Mouse (Mus musculus) embryonic facial prominence, embryonic 15.5 days (tissue): Measurements from ENCODE around the gene Acy3. TPM values are rescaled to one million over a fixed set of nuclear protein-coding genes. Genes with fewer than 3 reads are reported as not detected.

ENCODE experiments used
- ATAC-seq: fragments of 200-750 bp; cut with Nextera tagmentation; 2 replicates; pipeline ENCODE4 v1.8.0; 2017; ENCODE audit warnings: low read depth, moderate TSS enrichment; ENCODE audit not compliant: insufficient number of reproducible peaks, low FRiP score, low TSS enrichment
- H3K27ac ChIP-seq: fragments of 300-500 bp; sonication (generic); replicated peaks from 2 replicates; pipeline ENCODE4 v1.5.1; 2015; ENCODE audit warnings: mild to moderate bottlenecking, inconsistent platforms
- H3K27me3 ChIP-seq: fragments of 300-500 bp; sonication (generic); 2 replicates; pipeline ENCODE4 v1.6.1; 2015; ENCODE audit warnings: inconsistent platforms
- H3K36me3 ChIP-seq: fragments of 300-500 bp; sonication (generic); 2 replicates; pipeline ENCODE4 v1.6.1; 2015; ENCODE audit warnings: mild to moderate bottlenecking, inconsistent platforms
- H3K4me1 ChIP-seq: fragments of 300-500 bp; sonication (generic); 2 replicates; pipeline ENCODE4 v1.6.1; 2015; ENCODE audit warnings: inconsistent platforms
- H3K4me2 ChIP-seq: fragments of 300-500 bp; sonication (generic); replicated peaks from 2 replicates; pipeline ENCODE4 v1.6.1; 2015; ENCODE audit warnings: mild to moderate bottlenecking, inconsistent platforms
- H3K4me3 ChIP-seq: fragments of 300-500 bp; sonication (generic); replicated peaks from 2 replicates; pipeline ENCODE4 v1.5.1; 2015; ENCODE audit warnings: mild to moderate bottlenecking, inconsistent platforms
- H3K9ac ChIP-seq: fragments of 300-500 bp; sonication (generic); 2 replicates; pipeline ENCODE4 v1.6.1; 2015; ENCODE audit warnings: inconsistent platforms
- H3K9me3 ChIP-seq: fragments of 300-500 bp; sonication (generic); replicated peaks from 2 replicates; pipeline ENCODE4 v1.6.1; 2016; ENCODE audit warnings: inconsistent platforms
- WGBS: fragments of 180-500 bp; shearing (Covaris S2); methylation state at CpG from one replicate; pipeline ENCODE4 v1.1.7; 2015; 5-methylcytosine and 5-hydroxymethylcytosine counted together
- polyA plus RNA-seq: library from polyadenylated mRNA; unstranded; fragments of >200 nt; fragmentation: Nextera tagmentation; extraction: Ambion mirVana; gene quantifications from 2 replicates; pipeline ENCODE4 v1.2.1, GENCODE M21; 2015

Gene Acy3
- polyA plus RNA-seq, 1 experiment from 2014 or later, result 6.0 TPM

DNA sequence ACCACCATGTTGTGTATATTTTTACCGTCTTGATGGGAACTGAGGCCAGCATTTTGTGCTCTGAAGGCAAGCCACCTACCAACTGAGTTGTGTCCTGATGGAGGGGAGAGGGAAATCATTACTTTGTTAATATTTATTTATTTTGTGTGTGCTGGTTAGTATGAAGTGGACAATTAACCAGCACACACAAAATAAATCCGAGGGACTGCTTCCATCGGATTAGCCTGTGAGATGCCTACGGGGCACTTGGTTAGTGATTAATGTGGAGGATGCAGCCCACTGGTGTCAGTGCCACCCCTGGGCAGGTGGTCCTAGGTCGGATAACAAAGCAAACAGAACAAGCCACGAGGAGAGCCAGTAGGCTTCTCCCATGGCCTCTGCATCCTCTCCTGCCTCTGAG, 8.6 kb downstream of the Acy3 start:
- Histone ChIP-seq H3K27me3 (no peaks in the 10 kb centered on the region), H3K4me1 (peaks cover 11% of the 10 kb centered on the region), H3K4me3 (no peak overlapping the region), H3K9me3 (no peaks in the 10 kb centered on the region), H3K36me3 (no peaks in the 10 kb centered on the region), H3K9ac (no peak overlapping the region), H3K27ac (no peak overlapping the region), H3K4me2 (no peak overlapping the region)
- no peak for ATAC-seq
- WGBS, result 66% methylated on average over 6 of the region's 6 CpGs

DNA sequence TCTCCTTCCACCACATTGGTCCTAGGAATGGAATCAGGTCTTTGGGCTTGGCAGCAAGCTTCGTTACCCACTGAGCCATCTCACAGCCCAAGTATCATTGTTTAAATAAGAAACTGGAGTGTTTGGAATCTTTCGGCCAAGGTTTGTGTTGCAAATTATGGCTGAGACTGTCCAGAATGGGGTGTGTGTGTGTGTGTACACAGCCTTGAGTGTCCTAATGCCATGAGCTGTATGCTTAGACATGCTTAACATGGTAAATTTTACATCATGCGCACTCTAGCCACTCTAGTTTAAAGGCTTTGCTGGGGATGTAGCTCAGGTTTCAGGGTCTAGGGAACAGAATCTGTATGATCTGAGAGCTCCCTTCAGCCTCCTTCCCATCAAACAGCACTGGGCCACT, 9.1 kb downstream of the Acy3 start:
- Histone ChIP-seq H3K4me2 (no peak overlapping the region), H3K27me3 (no peaks in the 10 kb centered on the region), H3K9me3 (no peaks in the 10 kb centered on the region), H3K27ac (no peak overlapping the region), H3K9ac (no peak overlapping the region), H3K4me1 (peaks cover 12% of the 10 kb centered on the region), H3K4me3 (no peak overlapping the region), H3K36me3 (no peaks in the 10 kb centered on the region)
- 71% methylated on average over 3 of the region's 3 CpGs for WGBS
- no peak for ATAC-seq

DNA sequence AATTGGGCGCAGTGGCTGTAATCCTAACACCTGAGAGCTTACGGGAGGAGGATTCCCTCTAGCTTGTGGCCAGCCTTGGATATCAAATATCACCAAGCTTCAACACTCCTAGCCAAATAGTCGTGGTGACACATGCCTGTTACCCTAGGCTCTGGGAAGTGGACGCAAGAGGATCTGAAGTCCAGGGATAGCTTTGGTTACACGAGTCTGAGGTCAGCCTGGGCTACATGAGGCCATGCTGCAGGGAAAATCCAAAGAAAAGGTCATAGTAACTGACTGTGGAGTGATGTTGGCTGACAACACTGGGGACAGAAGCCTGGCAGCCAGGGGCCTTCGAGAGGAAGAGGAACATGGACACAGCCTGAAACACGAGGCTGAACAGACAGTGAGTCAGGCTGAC, 9.7 kb downstream of the Acy3 start:
- Histone ChIP-seq H3K4me2 (no peak overlapping the region), H3K4me3 (no peak overlapping the region), H3K9ac (no peak overlapping the region), H3K27ac (no peak overlapping the region), H3K36me3 (no peaks in the 10 kb centered on the region), H3K4me1 (peaks cover 15% of the 10 kb centered on the region), H3K9me3 (no peaks in the 10 kb centered on the region), H3K27me3 (no peaks in the 10 kb centered on the region)
- no peak for ATAC-seq
- WGBS, result 52% methylated on average over 7 of the region's 7 CpGs

DNA sequence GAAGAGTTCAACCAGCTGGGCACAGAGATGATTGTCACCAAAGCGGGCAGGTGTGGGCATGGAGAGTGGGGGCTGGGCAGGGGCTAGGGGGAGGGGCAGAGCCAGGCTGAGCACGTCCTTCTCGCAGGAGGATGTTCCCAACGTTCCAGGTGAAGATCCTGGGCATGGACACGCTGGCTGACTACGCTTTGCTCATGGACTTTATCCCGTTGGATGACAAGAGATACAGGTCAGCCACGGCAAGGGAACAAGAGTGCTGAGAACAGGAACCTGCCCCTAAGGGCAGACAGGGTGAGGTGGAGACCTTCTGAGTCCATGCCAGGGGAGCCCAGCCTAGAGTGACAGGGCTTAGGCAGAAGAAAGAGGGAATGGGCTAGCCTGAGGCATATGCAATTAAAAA, 10.4 kb downstream of the Acy3 start:
- ATAC-seq, result no peak
- H3K4me2 ChIP-seq, result no peak overlapping the region
- H3K9me3 ChIP-seq, result no peaks in the 10 kb centered on the region
- no peak overlapping the region for H3K27ac ChIP-seq
- peaks cover 22% of the 10 kb centered on the region for H3K4me1 ChIP-seq
- H3K9ac ChIP-seq, result no peak overlapping the region
- WGBS, result 75% methylated on average over 8 of the region's 8 CpGs
- no peaks in the 10 kb centered on the region for H3K27me3 ChIP-seq
- H3K4me3 ChIP-seq, result no peak overlapping the region
- no peaks in the 10 kb centered on the region for H3K36me3 ChIP-seq

DNA sequence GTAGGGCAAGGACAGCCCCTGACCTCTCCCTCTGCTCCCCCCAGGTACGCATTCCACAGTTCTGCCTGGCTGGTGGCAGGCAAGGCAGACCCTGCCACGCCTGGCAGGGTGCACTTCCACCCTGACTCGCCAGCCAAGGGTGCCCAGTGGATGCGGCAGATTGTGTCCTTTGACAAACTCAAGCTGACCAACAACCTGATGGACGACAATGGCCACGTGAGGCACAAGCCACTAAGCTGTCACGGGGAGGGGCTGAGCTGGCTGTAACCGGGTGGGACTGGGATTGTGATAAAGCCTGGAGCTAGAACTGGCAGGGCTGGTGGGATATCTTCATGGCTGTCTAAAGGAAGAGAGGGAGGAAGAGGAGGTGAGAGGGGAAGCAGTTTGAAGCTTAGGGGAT, 10.9 kb downstream of the Acy3 start:
- Histone ChIP-seq H3K9ac (no peak overlapping the region), H3K9me3 (no peaks in the 10 kb centered on the region), H3K27ac (no peak overlapping the region), H3K4me2 (no peak overlapping the region), H3K4me3 (no peak overlapping the region), H3K4me1 (peaks cover 23% of the 10 kb centered on the region), H3K27me3 (no peaks in the 10 kb centered on the region), H3K36me3 (no peaks in the 10 kb centered on the region)
- 65% methylated on average over 8 of the region's 8 CpGs for WGBS
- ATAC-seq, result no peak

DNA sequence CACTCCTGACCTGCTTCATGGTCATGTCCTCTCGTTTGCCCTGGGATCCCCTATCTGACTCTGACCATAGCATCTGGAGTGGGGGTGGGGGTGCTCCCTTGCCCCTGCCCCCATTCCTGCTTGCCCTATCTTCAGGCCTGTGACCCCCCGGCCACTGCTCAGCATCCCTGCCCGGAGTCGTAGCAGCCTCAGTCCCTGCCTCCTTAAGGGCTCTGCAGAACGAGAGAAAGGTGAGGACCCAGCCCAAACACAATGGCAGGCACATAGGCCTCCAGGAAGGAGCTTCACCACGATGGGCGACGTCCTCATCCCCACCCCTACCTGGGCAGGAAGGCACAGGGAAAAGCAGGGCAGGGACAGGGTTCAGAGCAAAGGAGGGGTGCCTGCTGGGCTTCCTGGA, 12.0 kb downstream of the Acy3 start:
- no peak overlapping the region for H3K4me2 ChIP-seq
- no peak overlapping the region for H3K4me3 ChIP-seq
- no peak for ATAC-seq
- H3K9me3 ChIP-seq, result no peaks in the 10 kb centered on the region
- H3K9ac ChIP-seq, result no peak overlapping the region
- H3K27ac ChIP-seq, result no peak overlapping the region
- no peaks in the 10 kb centered on the region for H3K36me3 ChIP-seq
- no peaks in the 10 kb centered on the region for H3K27me3 ChIP-seq
- H3K4me1 ChIP-seq, result peaks cover 23% of the 10 kb centered on the region
- 75% methylated on average over 8 of the region's 8 CpGs for WGBS

DNA sequence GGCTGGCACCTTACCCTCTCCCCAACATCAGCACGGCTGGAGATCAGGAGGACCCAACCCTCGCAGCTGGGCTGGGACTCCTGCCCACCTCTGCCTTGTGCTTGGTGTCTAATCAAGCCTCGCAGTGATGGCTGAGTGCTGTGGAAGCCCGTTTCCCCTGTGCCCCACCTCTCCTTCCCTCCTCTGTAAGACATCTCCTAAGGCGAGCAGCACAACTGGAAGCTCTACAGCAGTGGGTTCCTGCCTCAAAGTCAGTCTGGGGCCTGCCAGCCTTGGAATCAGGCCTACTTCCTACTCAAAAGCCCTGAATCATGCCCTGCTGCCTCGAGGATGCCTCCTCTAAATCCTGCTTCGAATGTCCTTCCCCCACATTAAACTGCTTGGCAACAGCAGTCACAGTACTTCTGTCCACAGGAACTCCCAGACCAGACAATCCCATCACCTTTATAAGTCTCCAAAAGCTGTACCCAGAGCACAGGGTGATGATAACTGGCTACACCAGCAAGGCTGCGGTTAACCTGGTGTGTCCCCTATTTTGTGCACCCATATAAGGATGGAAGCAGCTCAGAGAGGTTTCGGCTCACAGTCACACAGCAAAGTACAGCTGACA, 12.9 kb downstream of the Acy3 start:
- ATAC-seq, result no peak
- peak overlapping the region; percentile 81 for H3K4me2 ChIP-seq
- H3K27ac ChIP-seq, result no peak overlapping the region
- peaks cover 23% of the 10 kb centered on the region for H3K4me1 ChIP-seq
- no peaks in the 10 kb centered on the region for H3K27me3 ChIP-seq
- H3K36me3 ChIP-seq, result no peaks in the 10 kb centered on the region
- no peak overlapping the region for H3K9ac ChIP-seq
- WGBS, result 81% methylated on average over 9 of the region's 9 CpGs
- no peaks in the 10 kb centered on the region for H3K9me3 ChIP-seq
- peak overlapping the region; percentile 66 for H3K4me3 ChIP-seq

DNA sequence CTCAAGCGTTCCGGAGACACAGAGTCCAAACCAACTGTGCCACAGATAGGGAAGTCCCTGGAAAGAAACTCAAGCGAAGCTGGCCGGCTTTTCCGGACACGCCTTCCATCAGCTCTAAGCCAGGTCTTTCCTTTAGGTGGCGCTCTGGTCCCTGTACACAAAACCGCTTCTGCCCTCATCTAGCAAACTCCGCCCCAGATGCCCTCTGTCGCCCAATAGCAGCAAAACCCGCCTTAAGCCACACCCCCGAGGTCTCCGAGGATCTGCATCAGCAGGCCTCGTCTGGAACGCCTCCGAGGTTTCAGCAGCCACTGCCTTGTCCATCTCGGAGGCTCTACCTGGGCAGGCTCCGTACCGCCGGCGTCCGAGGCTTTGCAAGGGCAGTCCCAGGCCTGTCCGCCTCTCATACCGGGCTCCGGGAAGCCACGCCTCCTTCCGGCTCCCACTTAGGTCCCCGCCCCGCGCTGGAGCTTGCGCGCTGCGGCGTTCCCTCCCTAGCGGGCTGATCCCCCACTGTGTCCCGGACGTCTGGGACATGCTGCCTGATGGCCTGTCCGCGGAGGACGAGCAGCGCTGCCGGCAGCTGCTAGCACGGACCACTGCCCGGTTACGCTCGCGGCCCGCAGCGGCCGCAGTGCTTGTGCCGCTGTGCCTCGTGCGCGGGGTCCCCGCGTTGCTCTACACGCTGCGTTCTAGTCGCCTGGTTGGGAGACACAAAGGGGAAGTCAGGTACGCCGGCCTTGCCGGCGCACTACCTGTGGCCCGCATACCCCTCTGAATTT, 13.9 kb downstream of the Acy3 start, which contains the start of the genes Nudt8 and Gm49405:
Nudt8 (plus strand) TSS at position 462 of the 782 bp plus-strand sequence.
Gm49405 (plus strand) TSS at position 508 of the 782 bp plus-strand sequence.
- H3K4me3 ChIP-seq, result peak within 1 kb of the TSS; percentile 66
- peak within 1 kb of the TSS; percentile 96 for H3K27ac ChIP-seq
- H3K27me3 ChIP-seq, result no peaks in the 10 kb centered on the region
- WGBS, result under 1% methylated on average over 64 of the region's 64 CpGs
- peak within 1 kb of the TSS; percentile 74 for H3K9ac ChIP-seq
- peak; percentile 90 for ATAC-seq
- 0 out of 2 replicates have a peak, but pooled peaks cover 5% of the 10 kb centered on the region for H3K36me3 ChIP-seq
- H3K4me2 ChIP-seq, result peak within 1 kb of the TSS; percentile 81
- H3K9me3 ChIP-seq, result no peaks in the 10 kb centered on the region
- peaks cover 23% of the 10 kb centered on the region for H3K4me1 ChIP-seq

DNA sequence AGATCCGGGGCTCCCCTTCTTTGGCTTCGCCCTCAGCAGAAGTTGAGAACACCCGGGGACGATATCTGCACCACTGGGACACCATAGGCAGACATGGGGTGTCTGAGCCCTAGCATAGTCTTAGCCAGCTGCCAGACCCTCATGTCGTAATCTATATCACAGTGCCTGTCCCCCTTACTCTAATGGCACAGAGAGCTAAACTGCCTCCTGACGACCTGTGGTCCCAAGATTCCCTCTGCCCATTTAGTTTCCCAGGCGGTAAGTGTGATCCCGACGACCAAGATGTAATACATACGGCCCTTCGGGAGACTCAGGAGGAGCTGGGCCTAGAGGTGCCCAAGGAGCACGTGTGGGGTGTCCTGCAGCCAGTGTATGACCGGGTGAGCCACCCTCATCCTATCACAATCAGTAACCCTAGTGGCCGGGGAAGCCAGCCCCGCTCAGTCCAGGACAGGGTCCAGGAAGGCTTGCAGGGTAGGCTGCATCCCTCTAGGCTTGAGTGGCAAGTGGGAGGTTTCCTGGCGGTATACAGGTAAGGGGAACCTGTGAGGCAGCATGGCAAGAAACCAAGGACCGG, 14.7 kb downstream of the Acy3 start:
- Histone ChIP-seq H3K27ac (peak overlapping the region; percentile 96), H3K9me3 (no peaks in the 10 kb centered on the region), H3K36me3 (peaks cover 11% of the 10 kb centered on the region), H3K27me3 (no peaks in the 10 kb centered on the region), H3K4me1 (peaks cover 23% of the 10 kb centered on the region), H3K9ac (peak overlapping the region; percentile 74), H3K4me2 (peak overlapping the region; percentile 81), H3K4me3 (peak overlapping the region; percentile 66)
- ATAC-seq, result no peak
- 14% methylated on average over 17 of the region's 17 CpGs for WGBS

DNA sequence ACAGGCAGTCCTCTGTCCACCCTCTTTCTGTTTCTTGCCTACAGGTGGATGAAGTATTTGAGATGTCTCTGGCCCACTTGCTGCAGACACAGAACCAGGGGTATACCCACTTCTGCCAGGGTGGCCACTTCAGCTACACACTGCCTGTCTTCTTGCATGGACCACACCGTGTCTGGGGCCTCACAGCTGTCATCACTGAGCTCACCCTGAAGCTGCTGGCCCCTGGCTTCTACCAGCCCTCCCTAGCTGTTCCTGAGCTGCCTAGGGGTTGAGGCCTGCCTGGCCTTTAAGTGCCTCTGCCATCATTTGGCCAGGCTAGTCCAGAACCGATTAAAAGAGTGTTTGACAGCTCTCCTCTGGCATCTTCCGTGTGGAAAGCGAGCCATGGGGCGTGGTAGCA, 15.4 kb downstream of the Acy3 start:
- 82% methylated on average over 5 of the region's 5 CpGs for WGBS
- Histone ChIP-seq H3K4me2 (no peak overlapping the region), H3K36me3 (peaks cover 18% of the 10 kb centered on the region), H3K27me3 (no peaks in the 10 kb centered on the region), H3K4me3 (no peak overlapping the region), H3K9ac (no peak overlapping the region), H3K9me3 (no peaks in the 10 kb centered on the region), H3K4me1 (peaks cover 23% of the 10 kb centered on the region), H3K27ac (no peak overlapping the region)
- ATAC-seq, result no peak

DNA sequence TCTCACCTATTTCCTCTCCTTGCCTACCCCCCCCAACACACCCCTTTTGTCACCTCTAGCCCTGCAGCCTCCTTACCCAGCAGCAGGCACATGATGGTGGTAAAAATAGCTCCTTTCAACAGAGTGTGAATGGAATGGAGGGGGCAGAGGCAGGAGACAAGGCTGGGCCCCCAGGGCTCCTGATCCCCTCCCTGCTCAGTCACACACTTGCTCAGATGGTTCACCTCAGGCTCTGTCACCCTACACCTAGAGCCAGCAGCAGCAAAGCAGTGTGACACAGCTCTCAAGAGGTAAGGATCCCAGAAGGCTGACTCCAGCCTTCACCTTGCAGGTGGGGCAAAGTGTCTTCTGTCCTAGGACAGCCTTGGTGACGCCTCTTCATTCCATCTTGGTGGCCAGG, 16.7 kb downstream of the Acy3 start, which contains the start of gene Doc2g:
Doc2g (plus strand) TSS at position 202 of the 400 bp plus-strand sequence.
- H3K9ac ChIP-seq, result no peak within 1 kb of the TSS

More for the DNA sequence above, 16.7 kb downstream of the Acy3 start, which contains the start of gene Doc2g:
- Histone ChIP-seq H3K27ac (no peak within 1 kb of the TSS), H3K4me3 (no peak within 1 kb of the TSS), H3K27me3 (no peaks in the 10 kb centered on the region), H3K4me2 (no peak within 1 kb of the TSS), H3K36me3 (peaks cover 31% of the 10 kb centered on the region), H3K4me1 (peaks cover 23% of the 10 kb centered on the region), H3K9me3 (no peaks in the 10 kb centered on the region)
- 76% methylated on average over 1 of the region's 1 CpGs for WGBS
- no peak for ATAC-seq
